Mouse (Mus musculus) MEL (cell line): ENCODE data around the gene Psma4. TPM values are rescaled to one million over a fixed set of nuclear protein-coding genes. Genes with fewer than 3 reads are reported as not detected.

ENCODE experiments used
- DNase-seq: peaks from one replicate; pipeline ENCODE4 v3.0.0; 2011; ENCODE audit warnings: low read depth, low spot score
- H3K27ac ChIP-seq: 2 replicates; pipeline ENCODE4 v1.5.1; 2012; ENCODE audit warnings: low read depth, mild to moderate bottlenecking, control low read depth, low read length, moderate library complexity; ENCODE audit not compliant: control insufficient read depth
- H3K27me3 ChIP-seq, 2 experiments: fragments of 150-350 bp in 1 of 2; sonication (generic) in 1 of 2; 2 replicates each; pipeline ENCODE4 v1.6.1; 2012; ENCODE audit warnings: low read length in 2 of 2, mild to moderate bottlenecking in 2 of 2, improper control_type of control experiment in 1 of 2, moderate library complexity in 1 of 2; ENCODE audit not compliant: insufficient read depth in 2 of 2, control insufficient read depth in 1 of 2
- H3K36me3 ChIP-seq, 2 experiments: 2 replicates each; pipeline ENCODE4 v1.6.1; 2012 to 2014; ENCODE audit warnings: low read length in 2 of 2, improper control_type of control experiment in 1 of 2, inconsistent platforms in 1 of 2, mild to moderate bottlenecking in 1 of 2; ENCODE audit not compliant: insufficient read depth in 2 of 2, control insufficient read depth in 1 of 2
- H3K4me1 ChIP-seq, 2 experiments: fragments of 150-350 bp in 1 of 2; sonication (generic) in 1 of 2; 2 replicates each; pipeline ENCODE4 v1.6.1; 2012; ENCODE audit warnings: low read length in 2 of 2, improper control_type of control experiment in 1 of 2, mild to moderate bottlenecking in 1 of 2; ENCODE audit not compliant: insufficient read depth in 2 of 2, control insufficient read depth in 1 of 2
- H3K4me3 ChIP-seq, 2 experiments: fragments of 150-350 bp in 1 of 2; sonication (generic) in 1 of 2; 2 replicates each; pipeline ENCODE4 v1.5.1; 2012; ENCODE audit warnings: low read depth in 2 of 2, low read length in 2 of 2, mild to moderate bottlenecking in 2 of 2, moderate library complexity in 2 of 2, control low read depth in 1 of 2, improper control_type of control experiment in 1 of 2; ENCODE audit not compliant: control insufficient read depth in 1 of 2, insufficient read depth in 1 of 2
- H3K79me2 ChIP-seq: 2 replicates; pipeline ENCODE4 v1.6.1; 2012; ENCODE audit warnings: mild to moderate bottlenecking, low read length, moderate library complexity; ENCODE audit not compliant: control insufficient read depth, poor library complexity, insufficient read depth
- H3K9ac ChIP-seq: 2 replicates; pipeline ENCODE4 v1.6.1; 2012; ENCODE audit warnings: low read depth, mild to moderate bottlenecking, control low read depth, low read length, moderate library complexity; ENCODE audit not compliant: control insufficient read depth, poor library complexity, severe bottlenecking
- H3K9me3 ChIP-seq: fragments of 150-350 bp; sonication (generic); replicated peaks from 2 replicates; pipeline ENCODE4 v1.6.1; 2012; ENCODE audit warnings: mild to moderate bottlenecking, low read length, improper control_type of control experiment, moderate library complexity; ENCODE audit not compliant: insufficient read depth
- E2F4 ChIP-seq: IDR thresholded peaks from 2 replicates; pipeline ENCODE4 v1.6.1; 2011; ENCODE audit warnings: low read depth, low read length, improper control_type of control experiment, borderline replicate concordance
- ELF1 ChIP-seq: IDR thresholded peaks from 2 replicates; pipeline ENCODE4 v1.6.1; 2014; ENCODE audit warnings: low read depth, mild to moderate bottlenecking, inconsistent platforms, low read length, improper control_type of control experiment, moderate library complexity
- EP300 ChIP-seq, 2 experiments: IDR thresholded peaks; 2 replicates each; pipeline ENCODE4 v1.6.1; 2011; ENCODE audit warnings: improper control_type of control experiment in 2 of 2, low read length in 2 of 2, low read depth in 1 of 2, mild to moderate bottlenecking in 1 of 2
- ETS1 ChIP-seq: IDR thresholded peaks from 2 replicates; pipeline ENCODE4 v1.6.1; 2012; ENCODE audit warnings: low read depth, mild to moderate bottlenecking, inconsistent platforms, low read length, improper control_type of control experiment, moderate library complexity
- GATA1 ChIP-seq: IDR thresholded peaks from 2 replicates; pipeline ENCODE4 v1.6.1; 2011; ENCODE audit warnings: low read depth, low read length, improper control_type of control experiment
- HCFC1 ChIP-seq: IDR thresholded peaks from 2 replicates; pipeline ENCODE4 v1.6.1; 2012; ENCODE audit warnings: low read depth, mild to moderate bottlenecking, inconsistent platforms, low read length, improper control_type of control experiment, moderate library complexity
- KAT2A ChIP-seq: conservative IDR thresholded peaks from 2 replicates; pipeline ENCODE4 v1.6.1; 2012; ENCODE audit warnings: low read depth, low read length, improper control_type of control experiment, inconsistent platforms
- MAFK ChIP-seq: IDR thresholded peaks from 2 replicates; pipeline ENCODE4 v1.6.1; 2011; ENCODE audit warnings: low read depth, mild to moderate bottlenecking, low read length, improper control_type of control experiment, borderline replicate concordance
- MEF2A ChIP-seq: IDR thresholded peaks from 2 replicates; pipeline ENCODE4 v1.6.1; 2014; ENCODE audit warnings: low read depth, mild to moderate bottlenecking, inconsistent platforms, low read length, improper control_type of control experiment; ENCODE audit not compliant: poor library complexity, insufficient replicate concordance, severe bottlenecking; ENCODE audit errors: extremely low read depth
- POLR2A ChIP-seq, 2 experiments: IDR thresholded peaks; 2 replicates each; pipeline ENCODE4 v1.6.1; 2011 to 2012; ENCODE audit warnings: low read length in 2 of 2, mild to moderate bottlenecking in 2 of 2, control low read depth in 1 of 2, improper control_type of control experiment in 1 of 2, low read depth in 1 of 2, moderate library complexity in 1 of 2; ENCODE audit not compliant: control insufficient read depth in 1 of 2, insufficient read depth in 1 of 2, poor library complexity in 1 of 2
- POLR2AphosphoS2 ChIP-seq: IDR thresholded peaks from 2 replicates; pipeline ENCODE4 v1.6.1; 2011; ENCODE audit warnings: low read length, improper control_type of control experiment
- RAD21 ChIP-seq: IDR thresholded peaks from 2 replicates; pipeline ENCODE4 v1.6.1; 2011; ENCODE audit warnings: mild to moderate bottlenecking, low read depth, low read length, improper control_type of control experiment
- RCOR1 ChIP-seq: IDR thresholded peaks from 2 replicates; pipeline ENCODE4 v1.6.1; 2012; ENCODE audit warnings: low read depth, mild to moderate bottlenecking, inconsistent platforms, low read length, improper control_type of control experiment
- SIN3A ChIP-seq: IDR thresholded peaks from 2 replicates; pipeline ENCODE4 v1.6.1; 2012; ENCODE audit warnings: low read length, improper control_type of control experiment, inconsistent platforms
- SMC3 ChIP-seq: IDR thresholded peaks from 2 replicates; pipeline ENCODE4 v1.6.1; 2011; ENCODE audit warnings: low read depth, low read length, improper control_type of control experiment
- TAL1 ChIP-seq: IDR thresholded peaks from 2 replicates; pipeline ENCODE4 v1.6.1; 2012; ENCODE audit warnings: mild to moderate bottlenecking, inconsistent platforms, low read length, moderate library complexity, mixed read lengths
- TCF12 ChIP-seq: IDR thresholded peaks from 2 replicates; pipeline ENCODE4 v1.6.1; 2014; ENCODE audit warnings: low read depth, mild to moderate bottlenecking, inconsistent platforms, low read length, improper control_type of control experiment, moderate library complexity
- USF1 ChIP-seq: IDR thresholded peaks from 2 replicates; pipeline ENCODE4 v1.6.1; 2014; ENCODE audit warnings: low read depth, mild to moderate bottlenecking, inconsistent platforms, low read length, improper control_type of control experiment, moderate library complexity
- ZC3H11A ChIP-seq: IDR thresholded peaks from 2 replicates; pipeline ENCODE4 v1.6.1; 2012; ENCODE audit warnings: low read depth, mild to moderate bottlenecking, inconsistent platforms, low read length, improper control_type of control experiment
- ZMIZ1 ChIP-seq: IDR thresholded peaks from 2 replicates; pipeline ENCODE4 v1.6.1; 2012; ENCODE audit warnings: low read depth, mild to moderate bottlenecking, inconsistent platforms, low read length, improper control_type of control experiment, moderate library complexity
- polyA plus RNA-seq, 2 experiments: library from polyadenylated mRNA; stranded (reverse) in 1 of 2; unstranded in 1 of 2; fragments of >175 nt in 1 of 2; fragments of >200 nt in 1 of 2; gene quantifications; 2 replicates each; pipeline versions ENCODE4 v1.2.1 to v1.2.4; 2012; ENCODE audit warnings: low replicate concordance in 2 of 2, low read depth in 1 of 2; ENCODE audit not compliant: insufficient read length in 2 of 2, insufficient read depth in 1 of 2, missing spikeins in 1 of 2
- total RNA-seq: library from RNA; depleted of rRNA; stranded (reverse); fragments of 300-350 nt; gene quantifications from 2 replicates; pipeline ENCODE4 v1.2.3, GENCODE M21; 2012

Psma4 gene
- total and polyA plus RNA-seq, 3 experiments: 310 to 764 (median 319) TPM

DNA sequence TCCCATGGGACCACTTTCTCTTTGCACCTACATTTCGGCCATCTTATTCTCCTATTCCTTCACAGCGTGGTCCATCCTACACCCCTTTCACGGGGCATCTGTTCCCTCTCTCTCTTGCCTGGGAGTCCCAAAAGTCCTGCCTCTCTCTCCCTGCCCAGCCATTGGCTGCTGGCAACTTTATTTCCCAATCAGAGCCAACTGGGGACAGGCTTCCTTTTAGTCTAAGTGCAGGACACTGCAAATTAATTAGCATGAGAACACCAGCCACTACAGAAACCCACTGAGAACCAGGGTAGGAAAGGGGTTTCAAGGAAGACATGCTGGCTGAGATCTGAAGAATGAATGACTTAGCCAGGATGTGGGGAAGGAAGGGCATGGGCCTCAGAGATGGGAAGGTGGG is 43.8 kb downstream of the Psma4 start:
- DNase-seq: no peak
- H3K79me2 ChIP-seq: no peaks in the 10 kb centered on the region
- TF ChIP-seq SIN3A (no peak), HCFC1 (no peak), ELF1 (no peak), SMC3 (no peak), POLR2AphosphoS2 (no peak), ZC3H11A (no peak), KAT2A (no peak), MAFK (no peak), USF1 (no peak), ETS1 (no peak), E2F4 (no peak), TAL1 (no peak), RAD21 (no peak)
- no peak overlapping the region for H3K4me3 ChIP-seq
- H3K9me3 ChIP-seq: no peaks in the 10 kb centered on the region
- H3K27me3 ChIP-seq: peaks cover 0 to 3% of the 10 kb centered on the region in 2 experiments; a peak in 3 of 4 replicates
- peaks cover 0 to 4% of the 10 kb centered on the region in 2 experiments; a peak in 2 of 4 replicates for H3K4me1 ChIP-seq
- H3K27ac ChIP-seq: no peak overlapping the region
- no peak overlapping the region for H3K9ac ChIP-seq
- 0 out of 4 replicates have a peak, but pooled peaks cover 0 to 2% of the 10 kb centered on the region in 2 experiments for H3K36me3 ChIP-seq

DNA sequence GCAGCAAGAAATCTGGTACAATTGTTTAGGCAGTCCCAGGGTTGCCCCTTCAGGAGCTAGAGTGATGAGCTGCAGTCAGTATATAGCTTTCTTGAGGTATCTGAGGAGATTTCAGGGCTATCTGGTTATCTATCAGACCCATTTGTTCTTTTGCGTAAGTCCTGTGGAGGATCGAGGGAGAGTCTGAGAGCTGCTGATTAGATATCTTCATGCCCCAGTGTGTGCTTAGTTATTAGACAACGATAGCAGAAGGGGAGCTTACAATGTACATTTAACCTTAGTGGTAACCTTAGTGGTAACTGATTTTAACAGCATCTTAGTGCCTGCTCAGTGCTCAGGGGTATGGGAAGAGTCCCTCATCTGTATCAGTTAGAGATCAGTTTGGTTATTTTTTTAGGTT is 45.1 kb downstream of the Psma4 start:
- Histone ChIP-seq H3K36me3 (0 out of 4 replicates have a peak, but pooled peaks cover 0 to 2% of the 10 kb centered on the region in 2 experiments), H3K27me3 (peaks cover 3% of the 10 kb centered on the region in 2 experiments), H3K9me3 (no peaks in the 10 kb centered on the region), H3K79me2 (no peaks in the 10 kb centered on the region), H3K4me3 (no peak overlapping the region), H3K4me1 (peaks cover 0 to 4% of the 10 kb centered on the region in 2 experiments; a peak in 2 of 4 replicates), H3K9ac (no peak overlapping the region), H3K27ac (no peak overlapping the region)
- TF ChIP-seq RCOR1 (peak; percentile 72), SMC3 (no peak), ZMIZ1 (no peak), TAL1 (peak; percentile 47), MEF2A (no peak), TCF12 (peak; percentile 82), SIN3A (no peak), EP300 (IDR thresholded peaks at IDR 0.05; ENCODE audit: low read depth in 1 of 2, low read length in 2 of 2) (peak; percentile 61 to 76), POLR2A (IDR thresholded peaks at IDR 0.05; ENCODE audit: control insufficient read depth in 1 of 2, insufficient read depth in 1 of 2, low read depth in 1 of 2, low read length in 2 of 2, poor library complexity in 1 of 2) (no peak), ETS1 (no peak), GATA1 (peak; percentile 72)
- DNase-seq: peak; percentile 46
